Mouse (Mus musculus) stomach, embryonic 14.5 days (tissue): ENCODE measurements around the gene Adamts7. TPM values are rescaled to one million over a fixed set of nuclear protein-coding genes. Genes with fewer than 3 reads are reported as not detected.
A peak's percentile ranks its signal among the peaks of the same experiment; 100 is the strongest.

Experiments
- ATAC-seq: fragments of 200-750 bp; cut with Nextera tagmentation; 2 replicates; pipeline ENCODE4 v1.8.0; 2017; ENCODE audit warnings: low read depth, moderate TSS enrichment; ENCODE audit not compliant: insufficient number of reproducible peaks, insufficient read depth, low FRiP score
- H3K27ac ChIP-seq: fragments of 300-500 bp; sonication (generic); 2 replicates; pipeline ENCODE4 v1.5.1; 2014; ENCODE audit warnings: mild to moderate bottlenecking, low read length, moderate library complexity, mixed read lengths
- H3K27me3 ChIP-seq: fragments of 300-500 bp; sonication (generic); 2 replicates; pipeline ENCODE4 v1.6.1; 2014; ENCODE audit warnings: low read length, control low read depth, mixed read lengths; ENCODE audit not compliant: control insufficient read depth, insufficient read depth
- H3K36me3 ChIP-seq: fragments of 300-500 bp; sonication (generic); 2 replicates; pipeline ENCODE4 v1.6.1; 2014; ENCODE audit warnings: mild to moderate bottlenecking, control low read depth, low read length, moderate library complexity, mixed read lengths; ENCODE audit not compliant: control insufficient read depth, insufficient read depth
- H3K4me1 ChIP-seq: fragments of 300-500 bp; sonication (generic); 2 replicates; pipeline ENCODE4 v1.6.1; 2014; ENCODE audit warnings: low read length, control low read depth, mixed read lengths; ENCODE audit not compliant: control insufficient read depth, insufficient read depth
- H3K4me2 ChIP-seq: fragments of 300-500 bp; sonication (generic); replicated peaks from 2 replicates; pipeline ENCODE4 v1.6.1; 2014; ENCODE audit warnings: low read depth, low read length, control low read depth
- H3K4me3 ChIP-seq: fragments of 300-500 bp; sonication (generic); 2 replicates; pipeline ENCODE4 v1.5.1; 2014; ENCODE audit warnings: low read depth, low read length, control low read depth
- H3K9ac ChIP-seq: fragments of 300-500 bp; sonication (generic); replicated peaks from 2 replicates; pipeline ENCODE4 v1.6.1; 2014; ENCODE audit warnings: low read depth, mild to moderate bottlenecking, control low read depth, low read length, moderate library complexity, mixed read lengths
- H3K9me3 ChIP-seq: fragments of 300-500 bp; sonication (generic); 2 replicates; pipeline ENCODE4 v1.6.1; 2016; ENCODE audit warnings: low read depth, low read length, control low read depth; ENCODE audit not compliant: control insufficient read depth
- WGBS: fragments of 180-500 bp; shearing (Covaris S2); extraction: QIAGEN DNeasy Blood & Tissue Kit; methylation state at CpG from one replicate; pipeline ENCODE4 v1.1.7; 2014; 5-methylcytosine and 5-hydroxymethylcytosine counted together
- polyA plus RNA-seq: library from polyadenylated mRNA; unstranded; fragments of >200 nt; fragmentation: Nextera tagmentation; extraction: Ambion mirVana; gene quantifications from 2 replicates; pipeline ENCODE4 v1.2.1, GENCODE M21; 2014

Gene Adamts7
- polyA plus RNA-seq, 1 experiment from 2014 or later: 20.1 TPM

- no peak overlapping the region for H3K9ac ChIP-seq
- H3K36me3 ChIP-seq: peaks cover 20% of the 10 kb centered on the region
- no peak overlapping the region for H3K4me3 ChIP-seq
- no peak for ATAC-seq
- H3K4me1 ChIP-seq: peaks cover 26% of the 10 kb centered on the region
- no peak overlapping the region for H3K27ac ChIP-seq
- H3K9me3 ChIP-seq: no peaks in the 10 kb centered on the region
- no peaks in the 10 kb centered on the region for H3K27me3 ChIP-seq
- no peak overlapping the region for H3K4me2 ChIP-seq
- WGBS: 53% methylated on average over 3 of the region's 3 CpGs
Observed at GRCm38 (mm10) chr9:90183550-90183949, 20.7 kb downstream of the Adamts7 start.

- Histone ChIP-seq H3K9ac (no peak overlapping the region), H3K9me3 (no peaks in the 10 kb centered on the region), H3K4me3 (no peak overlapping the region), H3K36me3 (peaks cover 23% of the 10 kb centered on the region), H3K27me3 (no peaks in the 10 kb centered on the region), H3K4me2 (no peak overlapping the region), H3K27ac (no peak overlapping the region), H3K4me1 (peaks cover 26% of the 10 kb centered on the region)
- 54% methylated on average over 8 of the region's 8 CpGs for WGBS
- ATAC-seq: peak; percentile 60
Observed at GRCm38 (mm10) chr9:90184116-90184515, 21.2 kb downstream of the Adamts7 start.

GRCm38 (mm10) chr9:90185356-90185910 is 22.6 kb downstream of the Adamts7 start:
- Histone ChIP-seq H3K27me3 (no peaks in the 10 kb centered on the region), H3K9ac (no peak overlapping the region), H3K9me3 (no peaks in the 10 kb centered on the region), H3K27ac (no peak overlapping the region), H3K4me2 (no peak overlapping the region), H3K4me3 (no peak overlapping the region), H3K4me1 (peaks cover 26% of the 10 kb centered on the region), H3K36me3 (peaks cover 22% of the 10 kb centered on the region)
- ATAC-seq: no peak
- 84% methylated on average over 8 of the region's 8 CpGs for WGBS

GRCm38 (mm10) chr9:90188893-90189292 is 26.0 kb downstream of the Adamts7 start:
- H3K9me3 ChIP-seq: no peaks in the 10 kb centered on the region
- no peaks in the 10 kb centered on the region for H3K27me3 ChIP-seq
- ATAC-seq: no peak
- H3K4me2 ChIP-seq: no peak overlapping the region
- H3K4me1 ChIP-seq: peaks cover 11% of the 10 kb centered on the region
- no peak overlapping the region for H3K9ac ChIP-seq
- H3K4me3 ChIP-seq: no peak overlapping the region
- H3K36me3 ChIP-seq: peaks cover 34% of the 10 kb centered on the region
- WGBS: 93% methylated on average over 4 of the region's 4 CpGs
- no peak overlapping the region for H3K27ac ChIP-seq

GRCm38 (mm10) chr9:90189391-90189790 is 26.5 kb downstream of the Adamts7 start:
- Histone ChIP-seq H3K27ac (no peak overlapping the region), H3K4me2 (no peak overlapping the region), H3K27me3 (no peaks in the 10 kb centered on the region), H3K36me3 (peaks cover 36% of the 10 kb centered on the region), H3K9me3 (no peaks in the 10 kb centered on the region), H3K4me1 (peaks cover 6% of the 10 kb centered on the region), H3K9ac (no peak overlapping the region), H3K4me3 (no peak overlapping the region)
- WGBS: 83% methylated on average over 5 of the region's 5 CpGs
- ATAC-seq: no peak

GRCm38 (mm10) chr9:90195000-90195399 is 32.1 kb downstream of the Adamts7 start:
- WGBS: 74% methylated on average over 10 of the region's 10 CpGs

GRCm38 (mm10) chr9:90196262-90196661 is 33.4 kb downstream of the Adamts7 start:
- H3K4me1 ChIP-seq: no peaks in the 10 kb centered on the region

More at GRCm38 (mm10) chr9:90195000-90195399, 32.1 kb downstream of the Adamts7 start:
- no peak for ATAC-seq
- Histone ChIP-seq H3K4me3 (no peak overlapping the region), H3K27ac (no peak overlapping the region), H3K9ac (no peak overlapping the region), H3K4me2 (no peak overlapping the region), H3K9me3 (no peaks in the 10 kb centered on the region), H3K36me3 (peaks cover 22% of the 10 kb centered on the region; the same call in 1 of the 2 replicates), H3K27me3 (no peaks in the 10 kb centered on the region), H3K4me1 (no peaks in the 10 kb centered on the region)

GRCm38 (mm10) chr9:90197116-90197665 is 34.3 kb downstream of the Adamts7 start:
- no peak overlapping the region for H3K4me3 ChIP-seq
- H3K36me3 ChIP-seq: peaks cover 30% of the 10 kb centered on the region
- no peak overlapping the region for H3K9ac ChIP-seq
- no peaks in the 10 kb centered on the region for H3K4me1 ChIP-seq
- no peak for ATAC-seq
- 70% methylated on average over 7 of the region's 7 CpGs for WGBS
- H3K9me3 ChIP-seq: no peaks in the 10 kb centered on the region
- H3K27me3 ChIP-seq: no peaks in the 10 kb centered on the region
- no peak overlapping the region for H3K4me2 ChIP-seq
- H3K27ac ChIP-seq: no peak overlapping the region

More at GRCm38 (mm10) chr9:90196262-90196661, 33.4 kb downstream of the Adamts7 start:
- H3K9ac ChIP-seq: no peak overlapping the region
- no peak for ATAC-seq
- no peak overlapping the region for H3K4me2 ChIP-seq
- H3K27ac ChIP-seq: no peak overlapping the region
- no peaks in the 10 kb centered on the region for H3K27me3 ChIP-seq
- H3K4me3 ChIP-seq: no peak overlapping the region
- WGBS: 85% methylated on average over 7 of the region's 7 CpGs
- peaks cover 32% of the 10 kb centered on the region for H3K36me3 ChIP-seq
- no peaks in the 10 kb centered on the region for H3K9me3 ChIP-seq
